ENCODE assay signal across 9 mouse cellular contexts in the genomic region with DNA sequence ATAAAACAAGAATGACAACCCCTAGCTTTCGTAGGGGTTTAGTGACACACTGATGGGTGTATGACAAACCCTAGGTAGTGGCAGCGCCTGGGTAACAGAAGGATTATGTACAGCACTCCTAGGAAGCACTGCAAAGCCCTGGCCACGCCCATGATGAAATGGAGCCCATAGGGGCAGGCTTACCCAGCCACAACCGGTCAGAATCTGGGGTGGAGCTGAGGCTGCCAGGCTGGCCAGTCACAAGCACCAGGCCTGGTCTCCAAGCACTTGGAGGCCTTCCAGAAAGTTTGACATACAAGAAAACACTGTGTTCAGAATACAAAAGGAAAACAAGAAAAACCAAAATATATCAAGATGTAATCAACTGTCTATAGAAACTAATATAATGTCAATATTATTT. TPM values are rescaled to one million over a fixed set of nuclear protein-coding genes. Genes with fewer than 3 reads are reported as not detected.
A peak's percentile ranks its signal among the peaks of the same experiment; 100 is the strongest.
DNase-seq lines count a peak whose midpoint lies in the region; ATAC-seq lines count a peak whose summit lies in the region.
"Had no signal": no experiment of that assay in that cellular context is flagged by ENCODE, and none has a peak within 500 bp of the region (broad histone marks: within the 10 kb centered on the region; RNA-seq: fewer than 3 reads in every experiment).

No protein-coding gene starts in this region.

- intact Hi-C loops in left cerebral cortex, postnatal 4 days (cut with DNase I): no loop called here

- peak; percentile 64 to 67 for DNase-seq in cerebellum, postnatal 10 days
- DNase-seq in cerebellum, postnatal 4 days (ENCODE audit: low spot score in 2 of 2): no peak
- peak; percentile 34 for DNase-seq in left cerebral cortex, postnatal 4 days
- DNase-seq in left cerebral cortex, adult 11 months (ENCODE audit: low spot score): no peak
- peak; percentile 68 to 81 for DNase-seq in kidney, adult 8-10 months
- DNase-seq in lung, postnatal 36 days: peak; percentile 90
- DNase-seq in right cerebral cortex, postnatal 25 days: no peak
- DNase-seq: thymus, adult 2 months had no signal

- ATAC-seq in granulocyte monocyte progenitor cell, adult 5-6 weeks (replicated peaks; ENCODE audit: poor library complexity, severe bottlenecking): no peak

RNA-seq across cellular contexts. Expression of gene Mxd4, which starts 3.5 kb away (rescaled TPM):
- 10 to 100 TPM; 60.6 to 65.7 TPM for total RNA-seq in left cerebral cortex, postnatal 4 days (2021)
- 36.7 and 43.4 TPM in 2 replicates for total RNA-seq in granulocyte monocyte progenitor cell, adult 5-6 weeks (2014; fragmentation: Nextera tagmentation)
- total RNA-seq in granulocyte monocyte progenitor cell, adult 5-6 weeks (2017): 21.6 and 22.7 TPM in 2 replicates

RNA-seq across cellular contexts. Expression of gene Haus3, which starts 21.7 kb away (rescaled TPM):
- total RNA-seq in left cerebral cortex, postnatal 4 days (2021): 1 to 10 TPM; 5.8 to 7.4 TPM
- 56.3 and 65.6 TPM in 2 replicates for total RNA-seq in granulocyte monocyte progenitor cell, adult 5-6 weeks (2014; fragmentation: Nextera tagmentation)
- total RNA-seq in granulocyte monocyte progenitor cell, adult 5-6 weeks (2017): 168 and 214 TPM in 2 replicates

RNA-seq across cellular contexts. Expression of gene Poln, which starts 21.8 kb away (rescaled TPM):
- 1 to 10 TPM in 1 of 2 experiments, under 1 TPM in 1; 0.68 to 1.7 TPM for total RNA-seq in left cerebral cortex, postnatal 4 days (2021)
- 0.58 and 0.97 TPM in 2 replicates for total RNA-seq in granulocyte monocyte progenitor cell, adult 5-6 weeks (2014; fragmentation: Nextera tagmentation)
- total RNA-seq in granulocyte monocyte progenitor cell, adult 5-6 weeks (2017): 0.69 and 2.5 TPM in 2 replicates

Comparison
In these comparisons a context has a peak if more than half of its experiments do, and no peak if none do; other contexts are left out.
1. DNase-seq: peak in cerebellum, postnatal 10 days (2 of 2), left cerebral cortex, postnatal 4 days (single experiment), kidney, adult 8-10 months (2 of 2) and lung, postnatal 36 days (single experiment); none in cerebellum, postnatal 4 days (0 of 2), left cerebral cortex, adult 11 months (single experiment) and right cerebral cortex, postnatal 25 days (single experiment).
2. RNA of gene Haus3, which starts 21.7 kb away (total RNA-seq): 56.3 to 214 TPM in granulocyte monocyte progenitor cell, adult 5-6 weeks; 5.8 to 7.4 TPM in left cerebral cortex, postnatal 4 days; every median in the first group is over 4 times any median in the second.